Mouse (Mus musculus): ENCODE results near the gene Nipa1. TPM values are rescaled to one million over a fixed set of nuclear protein-coding genes. Genes with fewer than 3 reads are reported as not detected.

Nipa1 gene
- polyA plus RNA-seq, 1 experiment, result 1.3 TPM

GRCm38 (mm10) chr7:55986526-55987214, 33.1 kb downstream of the Nipa1 start:
- no peaks in the 10 kb centered on the region for H3K4me1 ChIP-seq (ENCODE audit: control insufficient read depth, insufficient read depth, insufficient read length, low read length)
- no peak overlapping the region for H3K4me3 ChIP-seq (ENCODE audit: low read depth, low read length)
- WGBS, result 31% methylated on average over 13 of the region's 13 CpGs
- TF ChIP-seq POLR2A (IDR thresholded peaks at IDR 0.05; ENCODE audit: low read depth, low read length), result no peak
- TF ChIP-seq CTCF (IDR thresholded peaks at IDR 0.05; ENCODE audit: extremely low read depth, insufficient read length, insufficient replicate concordance, low read depth, low read length), result peak; percentile 74; the same call in 1 of the 2 replicates
- no peaks in the 10 kb centered on the region for H3K27me3 ChIP-seq (ENCODE audit: control insufficient read depth, insufficient read depth, low read length)
- no peaks in the 10 kb centered on the region for H3K36me3 ChIP-seq (ENCODE audit: control insufficient read depth, insufficient read depth, low read length)
- H3K27ac ChIP-seq (ENCODE audit: insufficient read depth, low read depth, low read length), result no peak overlapping the region

- TF ChIP-seq POLR2A (IDR thresholded peaks at IDR 0.05; ENCODE audit: low read depth, low read length) (no peak), CTCF (IDR thresholded peaks at IDR 0.05; ENCODE audit: extremely low read depth, insufficient read length, insufficient replicate concordance, low read depth, low read length) (no peak)
- H3K4me1 ChIP-seq (ENCODE audit: control insufficient read depth, insufficient read depth, insufficient read length, low read length), result no peaks in the 10 kb centered on the region
- no peak overlapping the region for H3K27ac ChIP-seq (ENCODE audit: insufficient read depth, low read depth, low read length)
- H3K4me3 ChIP-seq (ENCODE audit: low read depth, low read length), result no peak overlapping the region
- H3K27me3 ChIP-seq (ENCODE audit: control insufficient read depth, insufficient read depth, low read length), result no peaks in the 10 kb centered on the region
- no peaks in the 10 kb centered on the region for H3K36me3 ChIP-seq (ENCODE audit: control insufficient read depth, insufficient read depth, low read length)
- WGBS, result 79% methylated on average over 4 of the region's 4 CpGs
Observed at GRCm38 (mm10) chr7:55984754-55985153, 35.0 kb downstream of the Nipa1 start.

- H3K4me1 ChIP-seq (ENCODE audit: control insufficient read depth, insufficient read depth, insufficient read length, low read length), result no peaks in the 10 kb centered on the region
- WGBS, result 86% methylated on average over 5 of the region's 5 CpGs
- 0 out of 2 replicates have a peak, but pooled peaks cover 3% of the 10 kb centered on the region for H3K36me3 ChIP-seq (ENCODE audit: control insufficient read depth, insufficient read depth, low read length)
- H3K27ac ChIP-seq (ENCODE audit: insufficient read depth, low read depth, low read length), result no peak overlapping the region
- no peaks in the 10 kb centered on the region for H3K27me3 ChIP-seq (ENCODE audit: control insufficient read depth, insufficient read depth, low read length)
- H3K4me3 ChIP-seq (ENCODE audit: low read depth, low read length), result no peak overlapping the region
- TF ChIP-seq POLR2A (IDR thresholded peaks at IDR 0.05; ENCODE audit: low read depth, low read length) (no peak), CTCF (IDR thresholded peaks at IDR 0.05; ENCODE audit: extremely low read depth, insufficient read length, insufficient replicate concordance, low read depth, low read length) (no peak)
Observed at GRCm38 (mm10) chr7:55983107-55983506, 36.6 kb downstream of the Nipa1 start.

- no peaks in the 10 kb centered on the region for H3K4me1 ChIP-seq (ENCODE audit: control insufficient read depth, insufficient read depth, insufficient read length, low read length)
- 0 out of 2 replicates have a peak, but pooled peaks cover 3% of the 10 kb centered on the region for H3K36me3 ChIP-seq (ENCODE audit: control insufficient read depth, insufficient read depth, low read length)
- H3K27ac ChIP-seq (ENCODE audit: insufficient read depth, low read depth, low read length), result no peak overlapping the region
- H3K4me3 ChIP-seq (ENCODE audit: low read depth, low read length), result no peak overlapping the region
- TF ChIP-seq CTCF (IDR thresholded peaks at IDR 0.05; ENCODE audit: extremely low read depth, insufficient read length, insufficient replicate concordance, low read depth, low read length) (no peak), POLR2A (IDR thresholded peaks at IDR 0.05; ENCODE audit: low read depth, low read length) (no peak)
- 88% methylated on average over 10 of the region's 10 CpGs for WGBS
- H3K27me3 ChIP-seq (ENCODE audit: control insufficient read depth, insufficient read depth, low read length), result no peaks in the 10 kb centered on the region
Observed at GRCm38 (mm10) chr7:55982010-55982700, 37.6 kb downstream of the Nipa1 start.

GRCm38 (mm10) chr7:55981511-55981910, 38.2 kb downstream of the Nipa1 start:
- no peak overlapping the region for H3K4me3 ChIP-seq (ENCODE audit: low read depth, low read length)
- no peak for TF ChIP-seq POLR2A (IDR thresholded peaks at IDR 0.05; ENCODE audit: low read depth, low read length)
- no peak for TF ChIP-seq CTCF (IDR thresholded peaks at IDR 0.05; ENCODE audit: extremely low read depth, insufficient read length, insufficient replicate concordance, low read depth, low read length)
- no peak overlapping the region for H3K27ac ChIP-seq (ENCODE audit: insufficient read depth, low read depth, low read length)
- 94% methylated on average over 2 of the region's 2 CpGs for WGBS
- H3K4me1 ChIP-seq (ENCODE audit: control insufficient read depth, insufficient read depth, insufficient read length, low read length), result no peaks in the 10 kb centered on the region
- no peaks in the 10 kb centered on the region for H3K27me3 ChIP-seq (ENCODE audit: control insufficient read depth, insufficient read depth, low read length)
- H3K36me3 ChIP-seq (ENCODE audit: control insufficient read depth, insufficient read depth, low read length), result 0 out of 2 replicates have a peak, but pooled peaks cover 3% of the 10 kb centered on the region

- Histone ChIP-seq H3K27me3 (ENCODE audit: control insufficient read depth, insufficient read depth, low read length) (no peaks in the 10 kb centered on the region), H3K36me3 (ENCODE audit: control insufficient read depth, insufficient read depth, low read length) (0 out of 2 replicates have a peak, but pooled peaks cover 3% of the 10 kb centered on the region), H3K27ac (ENCODE audit: insufficient read depth, low read depth, low read length) (no peak overlapping the region), H3K4me1 (ENCODE audit: control insufficient read depth, insufficient read depth, insufficient read length, low read length) (no peaks in the 10 kb centered on the region), H3K4me3 (ENCODE audit: low read depth, low read length) (no peak overlapping the region)
- 95% methylated on average over 2 of the region's 2 CpGs for WGBS
- TF ChIP-seq CTCF (IDR thresholded peaks at IDR 0.05; ENCODE audit: extremely low read depth, insufficient read length, insufficient replicate concordance, low read depth, low read length), result peak; percentile 37; the same call in 1 of the 2 replicates
- no peak for TF ChIP-seq POLR2A (IDR thresholded peaks at IDR 0.05; ENCODE audit: low read depth, low read length)
Observed at GRCm38 (mm10) chr7:55974429-55974828, 45.3 kb downstream of the Nipa1 start.

GRCm38 (mm10) chr7:55969415-55969814, 50.3 kb downstream of the Nipa1 start:
- H3K4me1 ChIP-seq (ENCODE audit: control insufficient read depth, insufficient read depth, insufficient read length, low read length), result no peaks in the 10 kb centered on the region
- H3K27ac ChIP-seq (ENCODE audit: insufficient read depth, low read depth, low read length), result no peak overlapping the region
- H3K27me3 ChIP-seq (ENCODE audit: control insufficient read depth, insufficient read depth, low read length), result no peaks in the 10 kb centered on the region
- no peaks in the 10 kb centered on the region for H3K36me3 ChIP-seq (ENCODE audit: control insufficient read depth, insufficient read depth, low read length)
- 76% methylated on average over 1 of the region's 1 CpGs for WGBS
- TF ChIP-seq POLR2A (IDR thresholded peaks at IDR 0.05; ENCODE audit: low read depth, low read length), result no peak
- H3K4me3 ChIP-seq (ENCODE audit: low read depth, low read length), result no peak overlapping the region

All from small intestine, adult 2 months (tissue).